Mouse (Mus musculus): ENCODE measurements around the gene Vmn1r85. TPM values are rescaled to one million over a fixed set of nuclear protein-coding genes. Genes with fewer than 3 reads are reported as not detected.
"Not testable (repeated sequence)": the region's sequence is repeated elsewhere in the genome, so short reads cannot be mapped to it uniquely, and the experiment has no call there.

Gene Vmn1r85
- total RNA-seq (2021): not detected
- long read RNA-seq, experiment 1: 0 reads
- long read RNA-seq, experiment 2: 0 reads

DNA sequence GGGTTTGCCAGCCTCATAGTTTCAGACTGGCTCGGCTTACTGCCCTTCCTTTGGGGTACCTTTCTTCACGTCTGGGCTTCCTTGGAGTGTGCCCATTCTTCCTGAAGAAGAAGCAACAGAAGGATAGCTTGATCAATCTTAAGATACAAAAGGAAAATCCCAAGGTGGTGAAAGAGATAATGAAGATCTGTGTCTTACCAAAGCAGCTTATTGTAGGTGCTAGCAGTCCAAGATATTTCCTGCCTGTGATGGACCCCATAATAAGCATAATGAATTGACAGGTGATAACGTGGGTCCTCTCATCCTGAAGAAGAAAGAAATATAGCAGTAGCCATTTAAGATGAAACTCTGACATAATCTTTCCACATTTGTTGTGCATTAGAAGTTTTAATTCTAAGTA, at the start of gene Vmn1r85:
Gene Vmn1r85, minus strand, starts transcription at position 101 of the 400 bp plus-strand sequence.
- DNase-seq (ENCODE audit: low spot score in 2 of 2): no peak

DNA sequence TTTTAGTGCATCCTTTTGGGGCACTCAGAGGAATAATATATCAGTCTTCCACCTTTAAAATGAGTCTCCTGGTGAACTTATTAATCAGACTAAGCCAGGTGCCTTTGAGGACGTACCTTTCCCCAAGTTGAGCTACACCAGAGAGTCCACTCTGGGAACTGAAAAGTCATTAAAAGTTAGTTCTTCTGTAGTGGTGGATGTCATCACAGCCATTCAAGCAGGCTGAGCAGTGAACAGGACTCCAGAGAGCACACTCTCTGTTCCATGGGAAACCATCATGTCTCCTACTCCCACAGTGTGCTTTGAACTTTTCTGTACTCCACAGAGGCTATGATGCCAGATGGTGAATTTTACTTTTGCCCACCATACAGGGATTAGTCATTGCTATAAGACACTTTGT, 45.1 kb upstream of the Vmn1r85 start, which contains the start of gene Vmn1r87:
Gene Vmn1r87, minus strand, starts transcription at position 101 of the 400 bp plus-strand sequence.
- DNase-seq (ENCODE audit: low spot score in 2 of 2): no peak

GRCm38 (mm10) chr7:13137340-13137739, 42.4 kb upstream of the Vmn1r85 start:
- no peak for DNase-seq (ENCODE audit: low spot score in 2 of 2)

DNA sequence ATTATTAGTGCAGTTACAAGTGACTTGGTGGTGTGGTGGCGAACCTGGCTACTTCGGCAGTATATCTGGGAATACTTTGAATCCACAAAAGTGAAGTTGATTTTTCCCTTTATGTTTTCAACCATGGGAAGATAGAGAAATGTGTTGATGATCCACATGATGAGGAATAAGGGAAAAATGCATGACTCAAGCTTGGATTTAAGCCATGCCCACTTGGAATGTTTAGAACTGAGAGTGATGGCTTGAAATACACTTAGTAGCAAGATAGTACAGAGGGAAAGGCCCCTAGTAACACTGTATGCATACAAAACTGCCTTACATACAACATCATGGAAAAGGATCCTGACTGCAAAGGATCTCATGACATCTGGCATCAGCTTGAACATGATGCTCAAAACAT, 36.9 kb upstream of the Vmn1r85 start:
- DNase-seq (ENCODE audit: low spot score in 2 of 2): no peak

GRCm38 (mm10) chr7:13123554-13124153, 28.7 kb upstream of the Vmn1r85 start:
- peak in 1 of 2 experiments; percentile 0 for DNase-seq (ENCODE audit: low spot score in 2 of 2)

- DNase-seq (ENCODE audit: low spot score in 2 of 2): no peak
Measured at GRCm38 (mm10) chr7:13119817-13120216, 24.8 kb upstream of the Vmn1r85 start, which contains the start of gene Vmn1r86. TSS of gene Vmn1r86 (minus strand) at chr7:13119917.

DNA sequence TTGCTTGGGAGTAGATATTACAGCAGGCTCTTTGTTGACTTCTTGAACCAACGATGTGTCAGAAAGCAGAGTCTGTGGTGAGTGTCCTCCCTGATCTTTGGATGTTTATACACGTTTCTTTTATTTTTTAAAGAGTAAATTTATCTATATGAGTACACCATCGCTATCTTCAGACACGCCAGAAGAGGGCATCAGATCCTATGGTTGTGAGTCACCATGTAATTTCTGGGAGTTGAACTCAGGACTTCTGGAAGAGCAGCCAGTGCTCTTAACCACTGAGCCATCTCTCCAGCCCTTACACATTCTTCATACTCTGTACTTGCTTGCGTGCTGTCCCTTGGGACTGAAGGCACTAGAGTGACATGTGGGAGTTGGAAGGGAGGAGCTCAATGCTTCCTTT, 22.7 kb downstream of the Vmn1r85 start:
- no peak for DNase-seq (ENCODE audit: low spot score in 2 of 2)

GRCm38 (mm10) chr7:13063399-13063798, 31.6 kb downstream of the Vmn1r85 start:
- DNase-seq (ENCODE audit: low spot score in 2 of 2): not testable (repeated sequence)

DNA sequence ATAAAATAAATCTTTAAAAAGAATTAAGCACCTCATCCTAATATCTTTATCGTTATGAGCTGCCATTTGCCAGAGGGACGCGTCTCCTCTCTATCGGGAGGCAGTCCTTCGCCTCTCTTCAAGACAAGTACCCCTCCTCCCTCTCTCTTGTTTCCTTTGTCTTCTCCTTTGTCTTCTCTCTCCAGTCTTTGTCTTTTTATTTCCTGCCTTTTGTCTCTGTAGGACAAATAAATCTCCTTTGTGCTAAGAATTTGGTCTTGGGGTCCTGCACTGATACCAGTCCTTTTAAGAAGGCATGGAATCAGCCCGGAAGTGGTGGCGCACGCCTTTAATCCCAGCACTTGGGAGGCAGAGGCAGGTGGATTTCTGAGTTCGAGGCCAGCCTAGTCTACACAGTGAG, 35.4 kb downstream of the Vmn1r85 start:
- no peak for DNase-seq (ENCODE audit: low spot score in 2 of 2)

- no peak for DNase-seq (ENCODE audit: low spot score in 2 of 2)
Measured at GRCm38 (mm10) chr7:13056913-13057700, 37.9 kb downstream of the Vmn1r85 start.

DNA sequence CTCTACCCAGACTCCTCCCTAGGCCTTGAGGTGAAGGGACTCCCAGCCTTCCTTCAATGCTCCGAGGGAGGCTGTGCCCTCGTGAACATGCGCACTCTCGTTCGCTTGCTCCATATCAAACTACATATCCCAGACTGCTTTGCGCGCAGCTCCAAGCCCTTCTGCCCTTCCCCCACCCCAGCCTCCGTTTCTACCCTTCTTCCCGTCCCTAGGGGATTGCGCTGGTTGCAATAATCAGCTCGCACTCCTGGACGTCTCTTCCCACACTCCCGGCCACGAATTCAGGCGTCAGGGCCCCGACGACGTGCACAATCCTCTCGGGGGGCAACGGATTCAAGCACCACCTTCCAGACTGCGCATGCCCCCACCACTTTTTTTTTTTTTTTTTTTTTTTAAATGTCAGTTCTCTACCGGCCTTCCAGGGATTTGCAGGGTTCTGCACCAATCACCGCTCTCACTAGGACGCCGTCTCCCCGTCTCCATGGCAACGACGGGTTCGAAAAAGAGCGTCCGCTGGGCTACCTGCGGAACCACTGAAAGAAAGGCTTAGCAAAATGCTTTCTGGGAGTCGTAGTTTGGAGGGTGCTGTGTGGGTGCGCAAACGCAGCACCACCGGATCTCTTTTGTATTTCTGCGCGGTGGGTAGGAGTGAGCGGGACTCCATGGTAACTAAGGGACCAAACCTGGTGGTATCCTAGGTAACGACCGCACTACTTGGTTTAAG, 40.5 kb downstream of the Vmn1r85 start, which contains the start of gene Mzf1:
Gene Mzf1, minus strand, starts transcription at position 478 of the 724 bp plus-strand sequence.
- peak; percentile 98 for DNase-seq (ENCODE audit: low spot score in 2 of 2)

DNA sequence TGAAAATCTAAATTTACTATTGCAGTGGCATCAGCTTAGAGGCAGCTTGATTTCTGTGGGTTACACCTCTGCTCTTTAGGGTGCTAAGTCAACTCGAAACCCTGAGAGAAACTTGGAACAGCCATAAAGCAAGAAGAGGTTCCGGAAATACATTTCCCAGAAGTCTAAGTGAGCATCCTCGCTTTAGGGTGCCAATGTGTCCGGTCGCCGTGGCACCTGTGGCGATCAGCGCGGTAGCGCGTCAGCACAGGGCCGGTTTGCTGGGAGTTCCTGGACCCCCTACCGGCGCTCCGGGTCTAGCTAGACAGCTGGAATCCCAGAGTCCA, 41.0 kb downstream of the Vmn1r85 start:
- DNase-seq (ENCODE audit: low spot score in 2 of 2): no peak

DNA sequence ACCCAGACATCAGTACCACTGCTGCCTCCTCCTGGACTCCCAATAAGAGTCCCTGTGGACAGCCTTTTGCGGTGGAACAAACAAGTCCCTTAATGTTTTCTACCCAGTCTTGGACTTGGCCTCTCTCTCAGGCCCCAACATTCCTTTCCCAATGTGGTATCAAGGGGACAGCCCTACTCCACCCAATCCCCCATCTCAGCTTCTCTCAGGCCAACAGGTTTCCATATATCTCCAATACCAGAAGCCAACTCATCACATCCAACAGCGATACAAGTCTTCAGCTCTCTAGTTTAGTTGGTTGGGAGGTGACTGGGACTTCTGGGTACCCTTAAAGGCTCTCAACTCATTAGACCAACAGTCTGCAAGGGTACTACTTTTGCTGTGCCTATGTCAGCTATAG, 41.5 kb downstream of the Vmn1r85 start:
- DNase-seq (ENCODE audit: low spot score in 2 of 2): peak in 1 of 2 experiments; percentile 15

- DNase-seq (ENCODE audit: low spot score in 2 of 2): no peak
Measured at GRCm38 (mm10) chr7:13053001-13053400, 42.0 kb downstream of the Vmn1r85 start.

DNA sequence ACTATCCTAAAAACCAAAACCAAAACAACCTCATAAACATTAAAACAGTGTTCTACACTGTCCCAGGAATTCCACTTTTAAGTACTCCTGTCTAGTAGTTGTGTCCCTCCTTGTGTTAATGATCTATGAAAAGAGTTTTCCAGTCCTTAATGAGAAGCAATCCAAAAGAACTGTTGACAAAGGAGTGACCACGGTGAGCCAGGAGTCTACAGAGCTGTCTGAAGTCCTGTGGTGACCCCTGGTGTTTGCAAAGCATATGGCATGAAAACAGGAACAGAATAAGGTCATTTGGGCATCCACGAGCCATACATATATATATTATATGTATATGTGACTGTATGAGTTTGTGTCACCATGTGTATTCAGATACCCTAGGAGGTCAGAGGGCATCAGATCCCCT, 48.9 kb downstream of the Vmn1r85 start:
- no peak for DNase-seq (ENCODE audit: low spot score in 2 of 2)

- DNase-seq (ENCODE audit: low spot score in 2 of 2): no peak
Measured at GRCm38 (mm10) chr7:13044254-13044625, 50.7 kb downstream of the Vmn1r85 start.

DNA sequence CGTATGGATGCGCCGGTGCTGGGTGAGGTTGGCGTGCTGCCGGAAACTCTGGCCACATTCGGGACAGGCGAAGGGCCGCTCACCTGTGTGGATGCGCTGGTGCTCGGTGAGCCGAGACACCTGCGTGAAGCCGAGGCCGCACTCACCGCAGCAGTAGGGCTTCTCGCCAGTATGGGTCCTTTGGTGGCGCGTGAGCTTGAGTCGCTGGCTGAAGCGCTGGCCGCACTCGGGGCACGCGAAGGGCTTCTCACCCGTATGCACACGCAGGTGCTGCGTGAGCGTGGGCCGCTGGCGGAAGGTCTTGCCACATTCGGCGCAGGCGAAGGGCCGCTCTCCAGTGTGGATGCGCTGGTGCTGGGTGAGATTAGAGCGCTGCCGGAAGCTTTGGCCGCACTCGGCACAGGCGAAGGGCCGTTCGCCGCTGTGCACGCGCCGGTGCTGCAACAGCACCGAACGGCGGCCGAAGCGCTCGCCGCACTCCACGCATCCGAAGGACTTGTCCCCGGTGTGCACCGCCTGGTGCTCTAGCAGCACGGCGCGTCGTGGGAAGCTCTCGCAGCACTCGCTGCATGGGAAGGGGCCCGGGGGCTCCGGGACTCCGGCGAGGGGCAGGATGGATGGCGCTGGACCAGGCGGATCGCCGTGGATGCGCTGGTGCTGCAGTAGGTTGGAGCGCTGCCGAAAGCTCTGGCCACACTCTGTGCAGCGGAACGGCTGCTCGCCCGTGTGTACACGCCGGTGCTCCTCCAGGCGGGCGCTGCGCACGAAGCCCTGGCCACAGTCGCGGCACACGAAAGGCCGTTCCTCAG, 51.3 kb downstream of the Vmn1r85 start:
- peak in 1 of 2 experiments; percentile 52 for DNase-seq (ENCODE audit: low spot score in 2 of 2)

- no peak for DNase-seq (ENCODE audit: low spot score in 2 of 2)
Measured at GRCm38 (mm10) chr7:13043120-13043444, 51.9 kb downstream of the Vmn1r85 start.

- DNase-seq (ENCODE audit: low spot score in 2 of 2): no peak
Measured at GRCm38 (mm10) chr7:13042511-13042910, 52.5 kb downstream of the Vmn1r85 start.

GRCm38 (mm10) chr7:13041256-13041655, 53.7 kb downstream of the Vmn1r85 start:
- no peak for DNase-seq (ENCODE audit: low spot score in 2 of 2)

GRCm38 (mm10) chr7:13039181-13039580, 55.8 kb downstream of the Vmn1r85 start:
- DNase-seq (ENCODE audit: low spot score in 2 of 2): no peak
